Mouse (Mus musculus): ENCODE data around the gene Lbhd1. TPM values are rescaled to one million over a fixed set of nuclear protein-coding genes. Genes with fewer than 3 reads are reported as not detected.

The Lbhd1 gene
- polyA plus RNA-seq, 1 experiment = 0.01 TPM

DNA sequence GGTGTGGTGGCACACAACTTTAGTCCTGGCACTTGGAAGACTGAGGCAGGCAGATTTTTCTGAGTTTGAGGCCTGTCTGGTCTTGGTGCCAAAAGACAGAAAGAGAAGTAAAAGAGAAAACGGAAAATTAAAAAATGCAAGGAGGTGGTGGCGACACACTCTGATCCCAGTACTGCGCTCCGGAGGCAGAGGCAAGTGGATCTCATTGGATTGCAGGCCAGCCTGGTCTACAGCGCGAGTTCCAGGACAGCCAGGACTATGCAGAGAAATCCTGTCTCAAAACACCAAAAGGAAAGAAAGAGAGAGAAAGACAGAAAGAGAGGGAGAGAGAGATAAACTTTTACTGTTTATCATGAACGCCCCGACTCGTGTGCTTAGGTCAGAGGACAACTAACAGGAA, 12.7 kb upstream of the Lbhd1 start:
- Histone ChIP-seq H3K36me3 (ENCODE audit: control insufficient read depth) (peaks cover 36% of the 10 kb centered on the region), H3K9me3 (ENCODE audit: control insufficient read depth, low read length) (no peaks in the 10 kb centered on the region), H3K4me3 (replicated peaks) (peak overlapping the region; percentile 90), H3K27me3 (ENCODE audit: control insufficient read depth) (no peaks in the 10 kb centered on the region), H3K4me1 (ENCODE audit: control insufficient read depth) (peaks cover 45% of the 10 kb centered on the region)
- TF ChIP-seq GATA1 (IDR thresholded peaks at IDR 0.05; ENCODE audit: low read length) = no peak
- TF ChIP-seq TAL1 (IDR thresholded peaks at IDR 0.05; ENCODE audit: low read length) = no peak

GRCm38 (mm10) chr19:8871267-8872186, 12.0 kb upstream of the Lbhd1 start, which contains the start of gene Ubxn1:
Gene Ubxn1, plus strand, starts transcription at chr19:8871496.
- no peaks in the 10 kb centered on the region for H3K9me3 ChIP-seq (ENCODE audit: control insufficient read depth, low read length)
- no peaks in the 10 kb centered on the region for H3K27me3 ChIP-seq (ENCODE audit: control insufficient read depth)
- peak within 1 kb of the TSS; percentile 90 for H3K4me3 ChIP-seq (replicated peaks)
- peaks cover 45% of the 10 kb centered on the region for H3K4me1 ChIP-seq (ENCODE audit: control insufficient read depth)
- no peak for TF ChIP-seq TAL1 (IDR thresholded peaks at IDR 0.05; ENCODE audit: low read length)
- no peak for TF ChIP-seq GATA1 (IDR thresholded peaks at IDR 0.05; ENCODE audit: low read length)
- H3K36me3 ChIP-seq (ENCODE audit: control insufficient read depth) = peaks cover 42% of the 10 kb centered on the region

DNA sequence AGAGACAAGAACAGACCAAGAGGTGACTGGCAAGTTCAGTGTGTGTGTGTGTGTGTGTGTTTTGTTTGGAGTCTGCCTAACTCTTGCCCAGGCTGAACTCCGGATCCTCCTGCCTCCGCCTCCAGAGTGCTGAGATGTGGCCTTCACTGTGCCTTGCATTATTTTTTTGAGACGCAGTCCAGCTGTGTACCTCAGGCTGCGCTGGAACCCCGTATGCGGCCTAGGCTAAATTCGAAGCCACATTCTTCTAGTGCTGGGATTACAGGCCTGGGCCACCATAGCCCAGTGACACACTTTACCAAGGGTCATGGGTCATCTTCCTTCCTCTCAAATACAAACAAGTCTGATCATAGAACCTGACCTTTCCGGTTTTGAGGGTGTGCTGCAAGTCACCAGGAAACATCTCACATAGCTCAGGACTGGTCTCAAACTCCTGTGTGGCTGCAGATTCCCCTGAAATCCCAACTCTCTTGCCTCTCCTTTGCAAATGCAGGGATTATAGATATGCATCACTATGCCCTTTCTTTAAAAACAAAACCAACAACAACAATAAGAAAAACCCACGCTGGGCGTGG, 11.2 kb upstream of the Lbhd1 start:
- H3K9me3 ChIP-seq (ENCODE audit: control insufficient read depth, low read length) = no peaks in the 10 kb centered on the region
- H3K36me3 ChIP-seq (ENCODE audit: control insufficient read depth) = peaks cover 49% of the 10 kb centered on the region
- peaks cover 45% of the 10 kb centered on the region for H3K4me1 ChIP-seq (ENCODE audit: control insufficient read depth)
- TF ChIP-seq TAL1 (IDR thresholded peaks at IDR 0.05; ENCODE audit: low read length) (no peak), GATA1 (IDR thresholded peaks at IDR 0.05; ENCODE audit: low read length) (no peak)
- peak overlapping the region; percentile 90 for H3K4me3 ChIP-seq (replicated peaks)
- H3K27me3 ChIP-seq (ENCODE audit: control insufficient read depth) = no peaks in the 10 kb centered on the region

GRCm38 (mm10) chr19:8875031-8875430, 8.5 kb upstream of the Lbhd1 start:
- Histone ChIP-seq H3K27me3 (ENCODE audit: control insufficient read depth) (no peaks in the 10 kb centered on the region), H3K36me3 (ENCODE audit: control insufficient read depth) (peaks cover 65% of the 10 kb centered on the region), H3K4me1 (ENCODE audit: control insufficient read depth) (peaks cover 54% of the 10 kb centered on the region), H3K9me3 (ENCODE audit: control insufficient read depth, low read length) (no peaks in the 10 kb centered on the region), H3K4me3 (replicated peaks) (no peak overlapping the region)
- TF ChIP-seq GATA1 (IDR thresholded peaks at IDR 0.05; ENCODE audit: low read length) = no peak
- no peak for TF ChIP-seq TAL1 (IDR thresholded peaks at IDR 0.05; ENCODE audit: low read length)

DNA sequence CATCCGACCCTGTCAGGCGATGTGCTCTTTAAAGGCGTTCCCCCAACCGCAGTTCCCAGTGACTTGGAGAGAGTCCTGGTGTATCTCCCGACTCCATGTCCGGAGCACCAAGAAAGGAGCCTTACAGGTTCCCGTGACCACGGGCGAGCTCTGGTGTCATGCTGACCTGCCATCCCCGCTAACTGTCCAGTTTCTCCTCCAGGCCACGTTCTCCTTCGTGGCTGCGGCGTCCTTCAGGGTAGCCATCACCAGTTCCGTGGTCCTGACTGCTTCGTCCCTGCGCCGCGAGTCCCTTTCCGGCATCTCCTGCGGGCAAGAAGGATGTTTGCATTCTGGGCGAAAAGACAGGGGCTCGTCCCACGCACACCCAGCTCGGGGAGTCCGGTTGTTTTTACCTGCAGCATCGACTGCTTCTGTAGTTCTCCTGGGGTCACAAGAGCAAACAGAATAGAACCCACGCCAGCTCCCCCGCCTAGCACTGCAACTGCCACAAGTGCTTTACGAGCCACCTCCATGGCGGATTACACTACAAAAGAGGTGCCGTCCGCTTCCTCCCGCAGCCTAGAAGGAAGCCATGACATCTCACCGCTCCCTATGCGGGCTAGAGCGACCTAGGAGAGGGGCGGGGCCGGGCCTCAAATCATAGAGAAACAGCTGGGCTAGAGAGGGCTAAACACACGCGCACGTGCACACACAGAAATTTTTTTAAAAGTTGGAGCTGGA, 3.1 kb upstream of the Lbhd1 start, which contains the start of gene Uqcc3:
Gene Uqcc3 (minus strand): TSS at position 613 of the 723 bp plus-strand sequence.
- Histone ChIP-seq H3K4me1 (ENCODE audit: control insufficient read depth) (peaks cover 23% of the 10 kb centered on the region), H3K4me3 (replicated peaks) (peak within 1 kb of the TSS; percentile 73), H3K27me3 (ENCODE audit: control insufficient read depth) (no peaks in the 10 kb centered on the region), H3K36me3 (ENCODE audit: control insufficient read depth) (peaks cover 33% of the 10 kb centered on the region), H3K9me3 (ENCODE audit: control insufficient read depth, low read length) (no peaks in the 10 kb centered on the region)
- TF ChIP-seq TAL1 (IDR thresholded peaks at IDR 0.05; ENCODE audit: low read length) (no peak; the same call in 2 of the 3 replicates), GATA1 (IDR thresholded peaks at IDR 0.05; ENCODE audit: low read length) (no peak)

DNA sequence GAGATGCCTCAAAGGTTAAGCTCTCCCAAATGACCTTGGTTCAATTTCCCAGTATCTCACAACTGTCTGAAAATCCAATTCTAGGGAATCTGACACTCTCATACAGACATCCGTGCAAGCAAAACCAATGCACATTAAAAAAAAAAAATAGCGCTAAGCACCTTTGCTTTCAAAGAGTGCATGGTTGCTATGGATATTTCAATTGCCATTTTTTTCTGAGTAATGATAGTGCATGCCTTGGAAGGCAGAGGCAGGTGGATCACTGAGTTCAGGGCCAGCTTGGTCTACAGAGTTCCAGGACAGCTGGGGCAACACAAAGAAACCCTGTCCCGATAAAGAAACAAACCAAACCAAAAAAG, 2.5 kb upstream of the Lbhd1 start:
- Histone ChIP-seq H3K9me3 (ENCODE audit: control insufficient read depth, low read length) (no peaks in the 10 kb centered on the region), H3K36me3 (ENCODE audit: control insufficient read depth) (peaks cover 28% of the 10 kb centered on the region), H3K4me3 (replicated peaks) (peak overlapping the region; percentile 73), H3K27me3 (ENCODE audit: control insufficient read depth) (no peaks in the 10 kb centered on the region), H3K4me1 (ENCODE audit: control insufficient read depth) (peaks cover 24% of the 10 kb centered on the region)
- TF ChIP-seq GATA1 (IDR thresholded peaks at IDR 0.05; ENCODE audit: low read length) (no peak), TAL1 (IDR thresholded peaks at IDR 0.05; ENCODE audit: low read length) (no peak)

DNA sequence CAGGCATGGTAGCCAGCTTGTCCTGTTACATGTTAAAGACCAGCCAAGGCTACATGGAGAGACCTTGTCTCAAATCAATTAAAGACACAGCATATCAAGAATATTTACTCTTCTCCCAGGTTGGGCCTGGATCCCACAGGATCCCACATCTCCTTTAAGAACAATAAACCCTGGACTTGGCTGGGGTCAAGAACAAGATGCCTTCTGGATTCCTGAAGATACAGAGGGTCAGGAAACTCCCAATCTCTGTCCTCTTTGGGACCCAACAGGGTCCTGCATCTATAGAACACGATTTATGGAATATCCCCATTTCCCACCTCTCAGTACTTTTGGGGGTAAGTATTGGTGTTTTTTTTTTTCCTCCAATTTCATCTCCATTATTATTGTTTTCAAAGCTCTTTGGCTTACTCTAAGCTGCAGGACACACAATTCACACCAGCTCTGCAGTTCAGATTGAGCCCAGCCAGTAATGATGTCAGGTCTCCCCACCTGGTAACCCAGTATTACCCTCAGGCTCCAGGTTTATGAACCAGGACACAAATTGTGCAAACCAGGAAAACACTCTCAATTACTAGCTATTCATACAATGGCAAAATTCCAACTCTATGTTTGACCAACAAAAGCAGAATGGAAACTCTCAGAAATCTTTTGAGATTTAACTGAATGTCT, 3.5 kb downstream of the Lbhd1 start:
- TF ChIP-seq GATA1 (IDR thresholded peaks at IDR 0.05; ENCODE audit: low read length) (no peak), TAL1 (IDR thresholded peaks at IDR 0.05; ENCODE audit: low read length) (no peak)
- H3K27me3 ChIP-seq (ENCODE audit: control insufficient read depth) = no peaks in the 10 kb centered on the region
- H3K36me3 ChIP-seq (ENCODE audit: control insufficient read depth) = peaks cover 20% of the 10 kb centered on the region
- H3K9me3 ChIP-seq (ENCODE audit: control insufficient read depth, low read length) = no peaks in the 10 kb centered on the region
- H3K4me3 ChIP-seq (replicated peaks) = peak overlapping the region; percentile 72
- peaks cover 50% of the 10 kb centered on the region for H3K4me1 ChIP-seq (ENCODE audit: control insufficient read depth)

- Histone ChIP-seq H3K4me3 (replicated peaks) (peak overlapping the region; percentile 72), H3K9me3 (ENCODE audit: control insufficient read depth, low read length) (no peaks in the 10 kb centered on the region), H3K4me1 (ENCODE audit: control insufficient read depth) (peaks cover 57% of the 10 kb centered on the region), H3K36me3 (ENCODE audit: control insufficient read depth) (peaks cover 20% of the 10 kb centered on the region), H3K27me3 (ENCODE audit: control insufficient read depth) (no peaks in the 10 kb centered on the region)
- TF ChIP-seq GATA1 (IDR thresholded peaks at IDR 0.05; ENCODE audit: low read length) (peak; percentile 68), TAL1 (IDR thresholded peaks at IDR 0.05; ENCODE audit: low read length) (peak; percentile 30; the same call in 1 of the 3 replicates)
These were observed 4.3 kb downstream of the Lbhd1 start for GRCm38 (mm10) chr19:8887585-8888463.
